Mouse (Mus musculus) testis, adult 2 months (tissue): ENCODE results near the gene Slfn4. TPM values are rescaled to one million over a fixed set of nuclear protein-coding genes. Genes with fewer than 3 reads are reported as not detected.
"Not testable (repeated sequence)": the region's sequence is repeated elsewhere in the genome, so short reads cannot be mapped to it uniquely, and the experiment has no call there.

Source experiments
- H3K27ac ChIP-seq: fragments of 200-500 bp; 2 replicates; pipeline ENCODE4 v1.5.1; 2012; ENCODE audit warnings: low read depth, low read length; ENCODE audit not compliant: control insufficient read depth, insufficient read depth
- H3K27me3 ChIP-seq: fragments of 200-500 bp; 2 replicates; pipeline ENCODE4 v1.6.1; 2012; ENCODE audit warnings: mild to moderate bottlenecking, low read length, moderate library complexity; ENCODE audit not compliant: control insufficient read depth, insufficient read depth
- H3K36me3 ChIP-seq: fragments of 200-500 bp; 2 replicates; pipeline ENCODE4 v1.6.1; 2012; ENCODE audit warnings: mild to moderate bottlenecking, low read length; ENCODE audit not compliant: control insufficient read depth, insufficient read depth
- H3K4me1 ChIP-seq: fragments of 200-500 bp; 2 replicates; pipeline ENCODE4 v1.6.1; 2012; ENCODE audit warnings: low read length; ENCODE audit not compliant: control insufficient read depth, insufficient read depth
- H3K4me3 ChIP-seq: fragments of 200-500 bp; 2 replicates; pipeline ENCODE4 v1.5.1; 2012; ENCODE audit warnings: low read depth, mild to moderate bottlenecking, low read length, moderate library complexity, mixed read lengths; ENCODE audit not compliant: control insufficient read depth
- CTCF ChIP-seq: fragments of 200-500 bp; IDR thresholded peaks from 2 replicates; pipeline ENCODE4 v1.5.1; 2012; ENCODE audit warnings: low read depth, mild to moderate bottlenecking, inconsistent platforms, low read length, moderate library complexity; ENCODE audit not compliant: control insufficient read depth, insufficient read depth, insufficient replicate concordance
- POLR2A ChIP-seq: fragments of 200-500 bp; IDR thresholded peaks from 2 replicates; pipeline ENCODE4 v1.6.1; 2012; ENCODE audit warnings: low read depth, mild to moderate bottlenecking, inconsistent platforms, low read length, moderate library complexity; ENCODE audit not compliant: control insufficient read depth
- polyA plus RNA-seq: library from polyadenylated mRNA; depleted of rRNA; stranded (reverse); fragments of >200 nt; gene quantifications from 2 replicates; pipeline ENCODE4 v1.2.3, GENCODE M21; 2012; rRNA removed

Slfn4 gene
- polyA plus RNA-seq = 0.22 and 0.38 TPM in 2 replicates

DNA sequence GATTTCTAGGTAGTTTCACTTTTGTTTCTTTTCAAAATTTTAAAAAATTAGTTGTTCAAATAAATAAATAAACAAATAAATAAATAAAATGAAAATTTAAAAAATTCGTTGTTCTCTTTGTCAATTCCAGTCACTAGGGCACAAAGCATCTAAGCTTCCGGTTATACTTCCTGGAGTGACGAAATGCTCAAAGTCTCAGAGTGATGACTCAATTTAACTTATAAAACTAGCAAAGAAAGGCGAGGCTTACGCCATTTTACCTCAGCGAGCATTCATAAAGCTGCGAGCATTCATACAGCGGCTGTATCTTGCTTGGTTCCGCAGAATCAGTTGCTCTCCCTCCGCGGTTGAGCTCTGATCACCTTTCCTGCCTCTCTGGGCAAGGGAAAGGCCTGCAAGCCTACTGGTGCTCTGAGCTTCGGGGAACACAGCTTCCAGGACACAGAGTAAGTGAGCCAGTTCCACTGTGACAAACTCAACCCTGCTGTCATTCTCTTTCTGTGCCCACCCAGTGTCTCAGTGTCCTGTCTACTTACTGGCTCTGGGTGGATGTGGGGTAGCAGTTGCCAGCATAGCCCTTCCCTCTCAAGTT lies at the start of gene Slfn4:
TSS of gene Slfn4 (plus strand) at position 239 of the 592 bp plus-strand sequence.
- Histone ChIP-seq H3K27me3 (no peaks in the 10 kb centered on the region), H3K27ac (no peak within 1 kb of the TSS), H3K36me3 (no peaks in the 10 kb centered on the region), H3K4me1 (peaks cover 3% of the 10 kb centered on the region), H3K4me3 (peak within 1 kb of the TSS; percentile 42)
- TF ChIP-seq CTCF (no peak), POLR2A (no peak)

- H3K4me3 ChIP-seq, H3K4me1 ChIP-seq, H3K27me3 ChIP-seq, H3K27ac ChIP-seq, H3K36me3 ChIP-seq: not testable (repeated sequence)
Measured at GRCm38 (mm10) chr11:83125633-83126032, 49.4 kb upstream of the Slfn4 start.

- H3K4me3 ChIP-seq, H3K27me3 ChIP-seq, H3K27ac ChIP-seq, H3K4me1 ChIP-seq, H3K36me3 ChIP-seq: not testable (repeated sequence)
Measured at GRCm38 (mm10) chr11:83137253-83137652, 37.7 kb upstream of the Slfn4 start.

DNA sequence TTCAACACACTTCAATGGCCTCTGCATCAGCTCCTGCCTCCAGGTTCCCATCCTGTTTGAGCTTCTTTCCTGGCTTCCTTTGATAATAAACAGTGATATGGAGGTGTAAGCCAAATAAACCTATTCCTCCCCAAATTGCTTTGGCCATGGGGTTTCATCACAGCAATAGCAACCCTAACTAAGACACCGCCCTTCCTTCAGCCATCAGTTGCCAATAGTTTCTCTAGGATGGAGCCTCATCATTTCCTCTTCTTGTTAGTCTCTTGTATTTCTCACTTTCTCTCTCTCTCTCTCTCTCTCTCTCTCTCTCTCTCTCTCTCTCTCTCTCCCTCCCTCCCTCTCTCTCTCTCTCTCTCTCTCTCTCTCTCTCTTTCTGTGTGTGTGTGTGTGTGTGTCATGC lies 26.0 kb upstream of the Slfn4 start:
- not testable (repeated sequence) for H3K27ac ChIP-seq, H3K36me3 ChIP-seq, H3K27me3 ChIP-seq, H3K4me3 ChIP-seq, H3K4me1 ChIP-seq

GRCm38 (mm10) chr11:83191134-83191893 lies 16.3 kb downstream of the Slfn4 start, which contains the start of gene Slfn3:
Gene Slfn3 (plus strand): TSS chr11:83191330.
- Histone ChIP-seq H3K27me3 (no peaks in the 10 kb centered on the region), H3K4me1 (no peaks in the 10 kb centered on the region), H3K4me3 (no peak within 1 kb of the TSS)

GRCm38 (mm10) chr11:83192001-83192400 lies 17.0 kb downstream of the Slfn4 start:
- H3K27ac ChIP-seq = no peak overlapping the region

More at GRCm38 (mm10) chr11:83191134-83191893, 16.3 kb downstream of the Slfn4 start, which contains the start of gene Slfn3:
- TF ChIP-seq CTCF (no peak), POLR2A (no peak)
- H3K36me3 ChIP-seq = no peaks in the 10 kb centered on the region
- no peak within 1 kb of the TSS for H3K27ac ChIP-seq

GRCm38 (mm10) chr11:83205002-83205401 lies 30.0 kb downstream of the Slfn4 start:
- Histone ChIP-seq H3K36me3 (no peaks in the 10 kb centered on the region), H3K4me1 (no peaks in the 10 kb centered on the region), H3K27ac (no peak overlapping the region), H3K27me3 (no peaks in the 10 kb centered on the region), H3K4me3 (no peak overlapping the region)
- TF ChIP-seq POLR2A (no peak), CTCF (no peak)

More at GRCm38 (mm10) chr11:83192001-83192400, 17.0 kb downstream of the Slfn4 start:
- H3K4me3 ChIP-seq = no peak overlapping the region
- H3K27me3 ChIP-seq = no peaks in the 10 kb centered on the region
- H3K36me3 ChIP-seq = no peaks in the 10 kb centered on the region
- TF ChIP-seq CTCF (no peak), POLR2A (no peak)
- no peaks in the 10 kb centered on the region for H3K4me1 ChIP-seq

- H3K27ac ChIP-seq = no peak overlapping the region
Measured at GRCm38 (mm10) chr11:83216119-83216518, 41.1 kb downstream of the Slfn4 start.

More at GRCm38 (mm10) chr11:83216119-83216518, 41.1 kb downstream of the Slfn4 start:
- no peaks in the 10 kb centered on the region for H3K4me1 ChIP-seq
- H3K27me3 ChIP-seq = no peaks in the 10 kb centered on the region
- H3K4me3 ChIP-seq = no peak overlapping the region
- no peak for TF ChIP-seq CTCF
- TF ChIP-seq POLR2A = no peak
- no peaks in the 10 kb centered on the region for H3K36me3 ChIP-seq
